23 mouse cellular contexts compared by ENCODE assay signal in genomic region chr2:127654786-127655185, GRCm38 (mm10). TPM values are rescaled to one million over a fixed set of nuclear protein-coding genes. Genes with fewer than 3 reads are reported as not detected.
A peak's percentile ranks its signal among the peaks of the same experiment; 100 is the strongest.
DNase-seq lines count a peak whose midpoint lies in the region; ATAC-seq and TF ChIP-seq lines count a peak whose summit lies in the region.
"Had no signal": no experiment of that assay in that cellular context is flagged by ENCODE, and none has a peak within 500 bp of the region (broad histone marks: within the 10 kb centered on the region; RNA-seq: fewer than 3 reads in every experiment).

No protein-coding gene starts in this region.

- H3K9ac ChIP-seq in lung, embryonic 14.5 days: no peak overlapping the region
- peak overlapping the region; percentile 64; the same call in 1 of the 2 replicates for H3K9ac ChIP-seq in stomach, embryonic 16.5 days (ENCODE audit: low read length)
- H3K9ac ChIP-seq in hindbrain, postnatal 0 days (replicated peaks; ENCODE audit: low read length): no peak overlapping the region
- H3K9ac ChIP-seq: forebrain, postnatal 0 days; heart, embryonic 12.5 days; hindbrain, embryonic 13.5 days; liver, postnatal 0 days; neural tube, embryonic 13.5 days had no signal

- no peak overlapping the region for H3K4me3 ChIP-seq in lung, embryonic 14.5 days (ENCODE audit: low read depth, low read length)
- no peak overlapping the region for H3K4me3 ChIP-seq in lung, adult 2 months (replicated peaks; ENCODE audit: extremely low read depth, low read depth, low read length)
- peak overlapping the region; percentile 47 for H3K4me3 ChIP-seq in stomach, embryonic 16.5 days (replicated peaks; ENCODE audit: low read length)
- H3K4me3 ChIP-seq in hindbrain, postnatal 0 days (ENCODE audit: low read length): no peak overlapping the region
- H3K4me3 ChIP-seq: neural tube, embryonic 13.5 days had no signal

- TF ChIP-seq POLR2A in lung, adult 2 months (IDR thresholded peaks at IDR 0.05; ENCODE audit: borderline replicate concordance, extremely low read depth, low read depth, low read length): no peak

- no peak overlapping the region for H3K27ac ChIP-seq in lung, embryonic 14.5 days (ENCODE audit: low read depth)
- H3K27ac ChIP-seq in stomach, embryonic 16.5 days (ENCODE audit: low read length): peak overlapping the region; percentile 55; the same call in 1 of the 2 replicates
- no peak overlapping the region for H3K27ac ChIP-seq in hindbrain, postnatal 0 days
- H3K27ac ChIP-seq: forebrain, embryonic 10.5 days; hindbrain, embryonic 13.5 days; limb, embryonic 10.5 days; neural tube, embryonic 13.5 days had no signal

- peaks cover 39% of the 10 kb centered on the region for H3K27me3 ChIP-seq in lung, embryonic 14.5 days (ENCODE audit: insufficient read depth, low read length)
- H3K27me3 ChIP-seq in stomach, embryonic 16.5 days (ENCODE audit: control insufficient read depth, insufficient read depth, low read length): peaks cover 38% of the 10 kb centered on the region
- H3K27me3 ChIP-seq in hindbrain, postnatal 0 days (ENCODE audit: insufficient read depth, low read length): peaks cover 23% of the 10 kb centered on the region

- H3K9me3 ChIP-seq in lung, embryonic 14.5 days (ENCODE audit: low read depth, low read length): no peaks in the 10 kb centered on the region
- H3K9me3 ChIP-seq in stomach, embryonic 16.5 days (replicated peaks; ENCODE audit: control insufficient read depth, low read length): no peaks in the 10 kb centered on the region
- no peaks in the 10 kb centered on the region for H3K9me3 ChIP-seq in hindbrain, postnatal 0 days (ENCODE audit: low read length)
- H3K9me3 ChIP-seq: forebrain, embryonic 10.5 days; G1E; heart, embryonic 12.5 days; hindbrain, embryonic 13.5 days; limb, embryonic 10.5 days; neural tube, embryonic 13.5 days had no signal

- no peak for TF ChIP-seq CTCF in lung, embryonic 14.5 days (IDR thresholded peaks at IDR 0.05; ENCODE audit: low read depth)
- no peak for TF ChIP-seq CTCF in lung, adult 2 months (IDR thresholded peaks at IDR 0.05; ENCODE audit: insufficient read depth, low read length)
- no peak for TF ChIP-seq CTCF in hindbrain, postnatal 0 days (IDR thresholded peaks at IDR 0.05; ENCODE audit: low read depth)

- peak overlapping the region; percentile 72; the same call in 1 of the 2 replicates for H3K4me2 ChIP-seq in lung, embryonic 14.5 days
- peak overlapping the region; percentile 23 for H3K4me2 ChIP-seq in stomach, embryonic 16.5 days (ENCODE audit: low read depth, low read length)
- no peak overlapping the region for H3K4me2 ChIP-seq in hindbrain, postnatal 0 days (ENCODE audit: low read depth, low read length)

- H3K36me3 ChIP-seq in lung, embryonic 14.5 days (ENCODE audit: insufficient read depth): no peaks in the 10 kb centered on the region
- no peaks in the 10 kb centered on the region for H3K36me3 ChIP-seq in stomach, embryonic 16.5 days (ENCODE audit: control insufficient read depth, insufficient read depth, low read length)
- no peaks in the 10 kb centered on the region for H3K36me3 ChIP-seq in hindbrain, postnatal 0 days (ENCODE audit: insufficient read depth, low read length)
- H3K36me3 ChIP-seq: forebrain, embryonic 10.5 days; G1E; heart, embryonic 12.5 days; hindbrain, embryonic 13.5 days; limb, embryonic 10.5 days; neural tube, embryonic 13.5 days had no signal

- 56% methylated on average over 3 of the region's 3 CpGs for WGBS in lung, embryonic 14.5 days
- WGBS in lung, adult 2 months: 57% methylated on average over 3 of the region's 3 CpGs
- 55% methylated on average over 3 of the region's 3 CpGs for WGBS in stomach, embryonic 16.5 days
- WGBS in hindbrain, postnatal 0 days: 31% methylated on average over 3 of the region's 3 CpGs

- no peaks in the 10 kb centered on the region for H3K4me1 ChIP-seq in lung, embryonic 14.5 days (ENCODE audit: insufficient read depth)
- H3K4me1 ChIP-seq in lung, adult 2 months (ENCODE audit: control insufficient read depth, insufficient read depth, low read length): no peaks in the 10 kb centered on the region; the same call in 1 of the 2 replicates
- H3K4me1 ChIP-seq in stomach, embryonic 16.5 days (ENCODE audit: control insufficient read depth, insufficient read depth, low read length): no peaks in the 10 kb centered on the region
- H3K4me1 ChIP-seq in hindbrain, postnatal 0 days (ENCODE audit: insufficient read depth, low read length): no peaks in the 10 kb centered on the region

- no peak for ATAC-seq in lung, embryonic 14.5 days (ENCODE audit: insufficient read depth)
- ATAC-seq in stomach, embryonic 16.5 days (ENCODE audit: insufficient read depth, low FRiP score): no peak
- ATAC-seq in hindbrain, postnatal 0 days: no peak
- ATAC-seq: CD4-positive, CD25-positive, alpha-beta regulatory T cell, adult 4 months; forebrain, postnatal 0 days; liver, postnatal 0 days had no signal

- peak; percentile 83 for DNase-seq in heart, adult 11 months
- DNase-seq in heart, adult 18-20 months: no peak
- peak; percentile 9 for DNase-seq in lung, embryonic 14.5 days
- no peak for DNase-seq in lung, adult 2 months
- peak; percentile 52 for DNase-seq in kidney, adult 9 months
- DNase-seq in hindbrain, postnatal 0 days (ENCODE audit: low spot score): no peak
- DNase-seq in testis, postnatal 14 days (ENCODE audit: low spot score): no peak
- DNase-seq: cerebellum, adult 2 months; cerebellum, postnatal 36 days; forebrain, postnatal 0 days; layer of hippocampus, postnatal 36 days; liver, postnatal 0 days; midbrain, embryonic 14.5 days; spleen, adult 18-20 months; thymus, postnatal 14 days had no signal

RNA-seq across cellular contexts. Expression of gene Mal, which starts 1.7 kb away (rescaled TPM):
- 10 to 100 TPM; 15.6 to 19.0 TPM for total RNA-seq in heart, adult 18-20 months (2021)
- 3.3 and 4.8 TPM in 2 replicates for polyA plus RNA-seq in lung, embryonic 14.5 days (2014; fragmentation: Nextera tagmentation; extraction: Ambion mirVana)
- polyA plus RNA-seq in lung, adult 2 months (2012; rRNA removed): 8.7 and 10.9 TPM in 2 replicates
- 143 and 246 TPM in 2 replicates for polyA plus RNA-seq in stomach, embryonic 16.5 days (2015; fragmentation: Nextera tagmentation; extraction: Ambion mirVana)
- total RNA-seq in hindbrain, postnatal 0 days (2014; rRNA removed): 3.2 and 4.3 TPM in 2 replicates
- 4.8 and 5.2 TPM in 2 replicates for polyA plus RNA-seq in hindbrain, postnatal 0 days (2015; fragmentation: Nextera tagmentation; extraction: Ambion mirVana)
- total RNA-seq: G1E had no signal
- polyA plus RNA-seq: CD4-positive, CD25-positive, alpha-beta regulatory T cell, adult 4 months; G1E had no signal

Comparison
In these comparisons a context has a peak if more than half of its experiments do, and no peak if none do; other contexts are left out.
1. DNase-seq: peak in heart, adult 11 months (single experiment), lung, embryonic 14.5 days (single experiment) and kidney, adult 9 months (single experiment); none in heart, adult 18-20 months (0 of 2), lung, adult 2 months (single experiment), hindbrain, postnatal 0 days (single experiment) and testis, postnatal 14 days (single experiment).
2. RNA of gene Mal, which starts 1.7 kb away (polyA plus RNA-seq): 143 to 246 TPM in stomach, embryonic 16.5 days; 8.7 to 10.9 TPM in lung, adult 2 months, 4.8 to 5.2 TPM in hindbrain, postnatal 0 days and 3.3 to 4.8 TPM in lung, embryonic 14.5 days; every median in the first group is over 10 times any median in the second.